Mouse (Mus musculus) kidney, postnatal 0 days (tissue): ENCODE measurements at regions not wholly inside any gene's neighbourhood (a gene's known extent, or its start where the extent isn't known, plus 50 kb on each side); places are given as distances from the start of the nearest gene placed in this dataset.

ENCODE experiments used
- ATAC-seq: fragments of 200-750 bp; cut with Nextera tagmentation; replicated peaks from 2 replicates; pipeline ENCODE4 v1.8.0; 2017; ENCODE audit warnings: low read depth, moderate number of reproducible peaks, moderate TSS enrichment, moderate library complexity; ENCODE audit not compliant: low FRiP score
- DNase-seq: peaks from one replicate; pipeline ENCODE4 v3.0.0-alpha.2; 2016; ENCODE audit warnings: low spot score
- H3K27ac ChIP-seq: fragments of 300-500 bp; sonication (generic); 2 replicates; pipeline ENCODE4 v1.5.1; 2014; ENCODE audit warnings: mild to moderate bottlenecking
- H3K27me3 ChIP-seq: fragments of 300-500 bp; sonication (generic); 2 replicates; pipeline ENCODE4 v1.6.1; 2014; ENCODE audit warnings: low read length, mixed read lengths; ENCODE audit not compliant: insufficient read depth
- H3K36me3 ChIP-seq: fragments of 300-500 bp; sonication (generic); 2 replicates; pipeline ENCODE4 v1.6.1; 2014; ENCODE audit warnings: low read length, mixed read lengths; ENCODE audit not compliant: insufficient read depth
- H3K4me1 ChIP-seq: fragments of 300-500 bp; sonication (generic); replicated peaks from 2 replicates; pipeline ENCODE4 v1.6.1; 2014; ENCODE audit warnings: antibody characterized with exemption, low read length, mixed read lengths; ENCODE audit not compliant: insufficient read depth
- H3K4me2 ChIP-seq: fragments of 300-500 bp; sonication (generic); 2 replicates; pipeline ENCODE4 v1.6.1; 2014; ENCODE audit warnings: mild to moderate bottlenecking, low read length, moderate library complexity, mixed read lengths
- H3K4me3 ChIP-seq: fragments of 300-500 bp; sonication (generic); replicated peaks from 2 replicates; pipeline ENCODE4 v1.5.1; 2014; ENCODE audit warnings: low read depth, low read length
- H3K9ac ChIP-seq: fragments of 300-500 bp; sonication (generic); 2 replicates; pipeline ENCODE4 v1.6.1; 2014; ENCODE audit warnings: low read depth, low read length
- H3K9me3 ChIP-seq: fragments of 300-500 bp; sonication (generic); replicated peaks from 2 replicates; pipeline ENCODE4 v1.6.1; 2016; ENCODE audit warnings: low read length, inconsistent platforms, mixed read lengths
- CTCF ChIP-seq: IDR thresholded peaks from 2 replicates; pipeline ENCODE4 v1.5.1; 2016; ENCODE audit warnings: antibody characterized with exemption, low read depth, mild to moderate bottlenecking, moderate library complexity
- WGBS: fragments of 180-500 bp; shearing (Covaris S2); extraction: QIAGEN DNeasy Blood & Tissue Kit; methylation state at CpG from one replicate; pipeline ENCODE4 v1.1.7; 2014; 5-methylcytosine and 5-hydroxymethylcytosine counted together

GRCm38 (mm10) chr12:112395909-112396308 is 93.3 kb upstream of the A530016L24Rik start:
- Histone ChIP-seq H3K36me3 (no peaks in the 10 kb centered on the region), H3K4me2 (no peak overlapping the region), H3K9me3 (no peaks in the 10 kb centered on the region), H3K4me1 (no peaks in the 10 kb centered on the region), H3K4me3 (no peak overlapping the region), H3K9ac (no peak overlapping the region), H3K27ac (no peak overlapping the region), H3K27me3 (peaks cover 3% of the 10 kb centered on the region; the same call in 1 of the 2 replicates)
- DNase-seq (no peak), ATAC-seq (no peak)
- TF ChIP-seq CTCF: no peak
- WGBS: 71% methylated on average over 13 of the region's 13 CpGs

DNA sequence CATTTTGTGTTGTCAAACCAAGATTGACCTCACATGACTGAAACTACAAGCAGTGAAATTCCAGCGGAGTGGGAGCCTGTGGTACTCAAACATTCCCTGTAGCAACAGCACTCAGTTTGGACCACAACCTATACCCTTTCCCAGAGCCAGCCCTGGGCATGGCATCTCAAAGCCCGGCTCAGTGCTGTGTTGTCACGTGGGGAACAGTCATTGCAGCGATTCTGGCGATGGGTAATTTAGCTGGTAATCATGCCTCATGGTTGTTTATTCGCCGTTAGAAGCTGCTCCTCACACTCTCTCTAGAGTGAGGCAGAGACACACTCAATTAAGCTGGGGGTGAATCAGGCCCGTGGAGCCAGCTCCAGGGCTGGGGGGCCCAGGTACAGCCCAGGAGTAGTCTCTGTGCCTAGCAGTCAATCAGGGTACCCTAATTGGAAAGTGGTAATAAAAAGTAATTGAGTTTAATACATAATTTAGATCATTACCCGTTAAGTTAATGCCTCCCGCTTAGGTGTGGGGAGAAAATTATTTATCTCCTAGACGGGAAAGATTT is 85.5 kb upstream of the A530016L24Rik start:
- no peak for TF ChIP-seq CTCF
- Histone ChIP-seq H3K27me3 (no peaks in the 10 kb centered on the region), H3K4me3 (no peak overlapping the region), H3K9ac (no peak overlapping the region), H3K36me3 (no peaks in the 10 kb centered on the region), H3K9me3 (no peaks in the 10 kb centered on the region), H3K27ac (no peak overlapping the region), H3K4me2 (no peak overlapping the region), H3K4me1 (no peaks in the 10 kb centered on the region)
- ATAC-seq (no peak), DNase-seq (no peak)
- 52% methylated on average over 11 of the region's 11 CpGs for WGBS

DNA sequence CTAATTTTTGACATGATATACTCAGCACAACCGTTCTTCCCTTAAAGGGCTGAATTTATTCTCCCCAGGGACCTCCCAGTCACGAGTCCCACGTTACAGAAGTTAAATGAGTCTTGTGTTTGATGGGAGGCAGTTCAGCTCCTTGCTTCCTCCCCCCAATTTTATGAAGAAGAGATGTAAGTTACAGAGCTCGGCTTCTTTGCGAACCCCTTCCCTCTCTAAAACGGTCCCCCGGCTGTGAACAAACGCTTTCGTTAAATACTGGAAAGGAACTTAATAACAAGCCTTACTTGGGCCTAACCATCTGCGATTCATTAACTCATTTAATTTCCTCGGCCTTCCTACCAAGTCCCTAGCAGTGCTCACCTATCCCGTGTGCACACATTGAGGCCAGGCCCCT is 84.9 kb upstream of the A530016L24Rik start:
- H3K27me3 ChIP-seq: no peaks in the 10 kb centered on the region
- no peak overlapping the region for H3K4me2 ChIP-seq
- DNase-seq (no peak), ATAC-seq (no peak)
- H3K27ac ChIP-seq: no peak overlapping the region
- H3K9me3 ChIP-seq: no peaks in the 10 kb centered on the region
- TF ChIP-seq CTCF: no peak
- WGBS: 48% methylated on average over 12 of the region's 12 CpGs
- H3K4me3 ChIP-seq: no peak overlapping the region
- no peaks in the 10 kb centered on the region for H3K36me3 ChIP-seq
- H3K4me1 ChIP-seq: no peaks in the 10 kb centered on the region
- H3K9ac ChIP-seq: no peak overlapping the region

DNA sequence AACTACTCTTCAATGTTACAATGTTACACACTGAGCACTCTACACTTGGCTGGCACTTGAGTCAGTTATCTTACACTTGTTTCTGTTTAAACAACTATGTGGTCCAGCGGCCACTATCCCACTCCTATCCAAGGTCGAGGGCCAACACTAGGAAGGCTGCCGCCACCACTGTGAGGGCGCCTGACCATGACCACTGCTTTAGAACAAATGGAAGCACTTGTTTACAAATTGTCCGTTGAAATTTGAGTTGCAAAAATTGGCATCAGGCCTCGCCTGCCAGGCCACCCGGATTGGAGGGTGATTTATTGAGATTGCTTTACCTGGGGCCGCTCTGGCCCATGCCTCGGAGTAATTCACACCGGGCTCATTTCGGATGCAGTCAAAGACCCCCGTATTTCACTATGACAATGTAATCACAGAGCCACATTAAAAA is 83.5 kb upstream of the A530016L24Rik start:
- peak; percentile 58 for ATAC-seq
- H3K4me3 ChIP-seq: no peak overlapping the region
- no peaks in the 10 kb centered on the region for H3K9me3 ChIP-seq
- H3K27me3 ChIP-seq: no peaks in the 10 kb centered on the region
- H3K4me2 ChIP-seq: no peak overlapping the region
- no peak overlapping the region for H3K9ac ChIP-seq
- no peak overlapping the region for H3K27ac ChIP-seq
- WGBS: 22% methylated on average over 12 of the region's 12 CpGs
- H3K36me3 ChIP-seq: no peaks in the 10 kb centered on the region
- peak; percentile 74 for DNase-seq
- no peak for TF ChIP-seq CTCF
- no peaks in the 10 kb centered on the region for H3K4me1 ChIP-seq

- H3K9me3 ChIP-seq: no peaks in the 10 kb centered on the region
- 6% methylated on average over 13 of the region's 13 CpGs for WGBS
- TF ChIP-seq CTCF: peak; percentile 71
- no peak overlapping the region for H3K9ac ChIP-seq
- 0 out of 2 replicates have a peak, but pooled peaks cover 7% of the 10 kb centered on the region for H3K27me3 ChIP-seq
- ATAC-seq: no peak
- no peaks in the 10 kb centered on the region for H3K4me1 ChIP-seq
- H3K27ac ChIP-seq: no peak overlapping the region
- no peak overlapping the region for H3K4me3 ChIP-seq
- no peak overlapping the region for H3K4me2 ChIP-seq
- H3K36me3 ChIP-seq: no peaks in the 10 kb centered on the region
- DNase-seq: no peak
These were observed 77.5 kb upstream of the A530016L24Rik start for GRCm38 (mm10) chr12:112411612-112412350.

DNA sequence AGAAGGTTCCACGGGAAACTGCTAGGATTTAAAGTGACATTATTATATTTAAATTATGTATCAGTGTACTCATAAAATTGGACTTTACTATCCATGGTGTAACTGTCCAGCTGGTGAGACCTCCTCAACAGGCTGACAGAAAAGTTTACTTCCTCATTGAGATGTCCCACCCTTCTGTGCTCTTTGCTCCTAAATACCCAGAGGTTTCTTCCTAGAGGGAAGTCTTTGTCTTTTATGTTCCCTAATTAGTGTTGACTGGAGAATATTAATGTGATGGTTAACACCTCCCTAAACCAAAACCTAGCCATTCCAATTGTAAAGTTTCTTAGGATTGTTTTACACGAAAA is 76.9 kb upstream of the A530016L24Rik start:
- Histone ChIP-seq H3K4me2 (no peak overlapping the region), H3K4me1 (no peaks in the 10 kb centered on the region), H3K9ac (no peak overlapping the region), H3K27me3 (0 out of 2 replicates have a peak, but pooled peaks cover 7% of the 10 kb centered on the region), H3K4me3 (no peak overlapping the region), H3K9me3 (no peaks in the 10 kb centered on the region), H3K36me3 (no peaks in the 10 kb centered on the region), H3K27ac (no peak overlapping the region)
- DNase-seq: no peak
- ATAC-seq: no peak
- 41% methylated on average over 2 of the region's 2 CpGs for WGBS
- TF ChIP-seq CTCF: no peak
